Mouse (Mus musculus): ENCODE measurements around the gene Gpx3. TPM values are rescaled to one million over a fixed set of nuclear protein-coding genes. Genes with fewer than 3 reads are reported as not detected.

The Gpx3 gene
- polyA plus RNA-seq (2012; rRNA removed) = 7.8 and 11.7 TPM in 2 replicates

DNA sequence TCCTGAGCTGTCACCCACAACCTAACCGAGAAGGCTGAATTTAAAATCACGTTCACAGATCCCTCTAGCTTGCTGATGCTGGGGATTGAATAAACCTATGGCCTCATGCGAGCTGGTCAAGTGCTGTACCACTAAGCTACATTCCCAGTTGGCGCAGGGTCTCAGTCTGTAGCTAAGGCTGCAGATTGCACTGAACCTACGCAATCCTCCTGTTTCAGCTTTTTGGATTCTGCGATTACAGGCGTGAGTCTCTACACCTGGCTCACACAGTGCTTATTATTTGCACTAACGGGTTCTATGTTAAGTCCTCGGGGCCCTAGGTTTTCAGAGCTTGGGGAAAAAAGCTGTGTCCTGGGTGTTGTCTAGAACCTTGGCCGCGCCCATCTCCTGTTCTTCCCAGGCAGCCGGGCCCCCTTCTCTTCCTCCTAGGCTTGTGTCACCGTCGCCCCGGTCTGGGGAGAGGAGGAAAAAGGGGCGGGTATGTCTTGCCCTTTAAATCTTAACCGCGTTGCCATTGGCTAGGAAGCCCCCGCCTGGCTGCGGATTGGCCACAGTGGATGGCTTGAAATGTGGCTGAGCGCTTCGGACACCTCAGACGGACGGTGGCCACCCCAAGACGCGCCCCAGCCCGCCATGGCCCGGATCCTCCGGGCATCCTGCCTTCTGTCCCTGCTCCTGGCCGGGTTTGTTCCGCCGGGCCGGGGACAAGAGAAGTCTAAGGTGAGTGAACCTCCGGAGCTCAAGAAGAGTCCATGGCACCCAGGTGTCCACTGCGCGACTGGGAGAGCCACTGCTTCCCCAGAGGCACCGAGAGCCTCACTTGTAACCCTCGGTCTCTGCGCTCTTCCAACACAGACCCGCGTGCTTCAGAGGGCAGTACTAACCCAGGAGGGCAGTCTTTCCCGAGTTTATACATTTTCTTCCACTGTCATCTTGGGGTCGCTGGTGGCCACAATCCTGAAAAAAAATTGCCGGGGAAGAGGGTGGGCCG is at the start of gene Gpx3:
TSS of gene Gpx3 (plus strand) at position 121 of the 991 bp plus-strand sequence.

DNA sequence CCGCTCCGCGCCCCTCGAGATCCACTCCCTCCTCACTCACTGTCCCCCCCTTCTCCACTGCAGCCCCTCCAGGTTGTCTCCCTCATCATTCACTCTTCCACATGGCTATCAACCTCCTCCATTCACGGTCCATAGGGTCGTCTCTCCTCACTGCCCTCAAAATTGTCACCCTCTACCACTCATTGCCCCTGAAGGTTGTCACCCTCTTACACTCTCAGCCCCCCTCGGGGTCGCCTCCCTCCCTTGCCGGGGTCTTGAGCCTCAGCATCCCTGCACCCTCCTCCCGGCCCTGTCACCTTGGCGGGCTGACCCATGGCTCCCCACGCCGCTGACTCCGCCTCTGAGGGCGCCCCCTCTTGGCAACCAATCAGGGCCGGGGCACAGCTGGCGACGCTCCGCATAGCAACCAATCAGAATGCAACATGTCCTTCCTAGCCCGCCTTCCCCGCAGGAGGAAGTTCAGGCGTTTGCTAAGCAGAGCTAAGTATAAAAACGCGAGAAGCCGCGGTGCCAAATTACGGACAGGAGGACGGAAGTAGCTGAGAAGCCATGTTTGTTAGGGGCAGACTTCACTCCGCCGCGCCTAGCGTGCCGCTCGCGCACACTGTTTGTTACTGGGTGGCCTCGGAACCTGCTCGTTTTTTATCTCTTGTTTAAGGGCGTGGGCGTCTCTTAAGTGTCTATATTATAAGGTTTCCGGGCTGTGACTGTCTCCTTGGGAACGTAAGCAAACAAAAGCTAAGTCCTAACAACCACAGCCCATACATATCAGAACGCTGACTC is 41.8 kb upstream of the Gpx3 start, which contains the start of gene Lyrm7:
TSS of gene Lyrm7 (minus strand) at position 661 of the 783 bp plus-strand sequence.

DNA sequence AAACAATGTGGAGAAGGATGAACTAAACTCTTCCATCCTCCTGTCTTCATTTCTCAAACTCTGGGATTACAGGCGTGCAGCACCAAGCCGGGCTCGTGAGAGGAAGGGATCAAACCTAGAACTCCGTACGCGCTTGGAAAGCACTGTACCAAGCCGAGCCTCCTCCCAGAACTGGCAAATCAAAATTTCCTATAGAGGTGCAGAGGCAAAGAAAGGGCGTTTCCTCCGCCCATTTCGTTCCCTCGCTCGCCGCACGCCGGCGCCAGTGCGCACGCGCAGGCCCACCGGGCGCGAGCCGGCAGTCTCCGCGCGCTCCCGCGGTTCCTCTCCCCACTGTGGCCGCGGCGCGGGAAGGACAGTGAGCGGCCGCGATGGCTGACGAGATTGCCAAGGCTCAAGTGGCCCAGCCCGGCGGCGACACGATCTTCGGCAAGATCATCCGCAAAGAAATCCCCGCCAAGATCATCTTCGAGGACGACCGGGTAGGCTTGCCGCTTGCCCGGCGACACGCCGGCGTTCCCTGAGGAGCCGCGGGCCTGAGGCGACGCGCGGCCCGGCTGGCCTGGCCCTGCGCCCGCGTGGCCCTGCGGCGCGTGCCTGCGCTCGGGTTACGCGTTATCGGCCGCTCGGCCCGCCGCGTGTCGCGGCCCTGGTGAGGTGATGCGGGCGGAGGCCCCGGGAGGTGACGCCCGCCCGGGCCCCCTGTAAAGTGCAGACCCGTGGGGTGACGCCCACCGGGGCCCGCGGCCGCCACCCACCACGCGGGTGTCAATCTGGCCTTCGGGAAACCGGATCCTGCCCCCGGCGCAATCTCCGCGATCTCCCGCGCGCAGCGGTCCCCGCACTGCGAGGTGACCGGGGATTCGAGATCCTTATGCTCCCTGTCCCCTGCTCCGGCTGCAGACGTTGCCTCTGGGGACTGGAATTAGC is 35.9 kb upstream of the Gpx3 start, which contains the start of gene Hint1:
TSS of gene Hint1 (plus strand) at position 265 of the 930 bp plus-strand sequence.

Other genes starting within 250 kb of the Gpx3 start
- 92.3 and 114 TPM in 2 replicates for gene Cdc42se2, start 114.8 kb upstream of the Gpx3 start, polyA plus RNA-seq (2012; rRNA removed)
- 10.3 and 11.0 TPM in 2 replicates for gene Lyrm7, start 41.5 kb upstream of the Gpx3 start, polyA plus RNA-seq (2012; rRNA removed)
- 803 and 913 TPM in 2 replicates for gene Hint1, start 36.1 kb upstream of the Gpx3 start, polyA plus RNA-seq (2012; rRNA removed)
- gene Tnip1, start 60.5 kb downstream of the Gpx3 start, polyA plus RNA-seq (2012; rRNA removed) = 12.7 and 17.1 TPM in 2 replicates
- 40.9 and 90.3 TPM in 2 replicates for gene Anxa6, start 131.0 kb downstream of the Gpx3 start, polyA plus RNA-seq (2012; rRNA removed)
- 0.29 and 0.81 TPM in 2 replicates for gene Ccdc69, start 175.7 kb downstream of the Gpx3 start, polyA plus RNA-seq (2012; rRNA removed)
- 7.7 and 10.1 TPM in 2 replicates for gene Gm2a, start 195.7 kb downstream of the Gpx3 start, polyA plus RNA-seq (2012; rRNA removed)
- not detected in 2 replicates for gene Slc36a3, start 249.3 kb downstream of the Gpx3 start, polyA plus RNA-seq (2012; rRNA removed)

All from central nervous system, embryonic 14 days (tissue).